Mouse (Mus musculus) cerebellum, adult (tissue): ENCODE measurements at regions not wholly inside any gene's neighbourhood (a gene's known extent, or its start where the extent isn't known, plus 50 kb on each side); places are given as distances from the start of the nearest gene placed in this dataset.

ENCODE experiments used
- ATAC-seq: cut with Nextera tagmentation; 2 replicates; pipeline ENCODE4 v1.9.2; 2017; ENCODE audit warnings: mild to moderate bottlenecking, moderate library complexity, mixed read lengths; ENCODE audit not compliant: insufficient number of reproducible peaks, low FRiP score, low TSS enrichment

GRCm38 (mm10) chr5:39181616-39182402, 305.2 kb upstream of the Clnk start:
- no peak for ATAC-seq

GRCm38 (mm10) chr5:39181028-39181427, 304.4 kb upstream of the Clnk start:
- peak; percentile 74 for ATAC-seq

- no peak for ATAC-seq
These were observed 301.3 kb upstream of the Clnk start for GRCm38 (mm10) chr5:39177891-39178290.

DNA sequence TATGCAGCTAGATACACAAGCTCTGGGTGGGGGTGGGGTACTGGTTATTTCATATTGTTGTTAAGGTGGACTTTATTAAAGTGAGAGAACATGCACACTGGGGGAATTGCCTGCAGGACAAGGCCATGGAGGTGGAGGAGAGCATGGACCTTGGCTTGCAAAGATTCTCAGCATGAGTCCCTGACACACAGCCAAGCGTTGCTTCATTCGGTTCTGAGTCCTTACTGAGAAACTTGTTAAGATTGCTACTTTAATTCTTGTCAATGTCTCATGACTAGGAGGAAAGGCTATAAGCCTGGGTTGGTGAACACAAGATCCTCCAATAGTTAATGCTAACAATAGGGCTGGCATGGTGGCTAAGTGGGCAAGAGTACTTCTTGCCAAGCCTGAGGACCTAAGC, 300.3 kb upstream of the Clnk start:
- ATAC-seq, result no peak

GRCm38 (mm10) chr5:39173491-39173890, 296.9 kb upstream of the Clnk start:
- peak; percentile 86 for ATAC-seq

DNA sequence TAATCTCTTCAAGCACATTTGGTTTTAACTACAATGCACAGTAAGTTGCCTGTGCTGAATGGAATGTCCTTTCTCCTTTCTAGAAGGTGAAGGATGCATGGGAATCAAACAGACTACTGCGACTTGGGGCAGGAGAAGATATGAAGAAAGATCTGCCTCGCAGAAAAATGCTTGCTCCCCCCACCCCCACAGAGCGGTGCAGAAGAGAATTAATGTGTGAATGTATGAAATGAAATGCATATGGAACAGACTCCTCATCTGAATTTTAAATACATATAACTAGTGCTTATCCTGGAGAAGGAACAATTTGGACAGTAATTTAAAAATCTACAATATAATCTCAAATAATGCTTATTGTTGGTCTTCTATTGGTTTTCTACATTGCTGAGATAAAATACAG, 283.0 kb upstream of the Clnk start:
- no peak for ATAC-seq

- no peak for ATAC-seq
These were observed 279.2 kb upstream of the Clnk start for GRCm38 (mm10) chr5:39155763-39156162.

- no peak for ATAC-seq
These were observed 276.7 kb upstream of the Clnk start for GRCm38 (mm10) chr5:39153291-39153794.

GRCm38 (mm10) chr5:39151917-39152316, 275.3 kb upstream of the Clnk start:
- no peak for ATAC-seq

DNA sequence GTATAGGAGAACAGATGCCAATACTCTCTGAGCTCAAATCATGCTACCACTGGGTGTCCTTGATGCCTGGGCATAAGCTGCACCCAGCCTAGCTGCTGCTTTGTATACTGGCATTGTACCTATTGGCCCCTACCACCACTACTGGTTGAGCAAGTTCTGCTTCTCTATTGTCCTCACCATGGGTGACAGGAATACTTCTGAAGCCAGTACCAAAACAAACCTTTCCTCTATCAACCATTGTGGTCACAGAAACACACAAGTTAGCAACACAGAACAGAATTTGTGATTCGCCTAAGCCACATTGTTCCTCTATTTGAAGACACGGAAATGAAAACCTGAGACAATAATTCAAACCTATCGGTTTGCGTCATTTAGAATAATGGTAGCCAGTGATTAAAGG, 274.3 kb upstream of the Clnk start:
- no peak for ATAC-seq

DNA sequence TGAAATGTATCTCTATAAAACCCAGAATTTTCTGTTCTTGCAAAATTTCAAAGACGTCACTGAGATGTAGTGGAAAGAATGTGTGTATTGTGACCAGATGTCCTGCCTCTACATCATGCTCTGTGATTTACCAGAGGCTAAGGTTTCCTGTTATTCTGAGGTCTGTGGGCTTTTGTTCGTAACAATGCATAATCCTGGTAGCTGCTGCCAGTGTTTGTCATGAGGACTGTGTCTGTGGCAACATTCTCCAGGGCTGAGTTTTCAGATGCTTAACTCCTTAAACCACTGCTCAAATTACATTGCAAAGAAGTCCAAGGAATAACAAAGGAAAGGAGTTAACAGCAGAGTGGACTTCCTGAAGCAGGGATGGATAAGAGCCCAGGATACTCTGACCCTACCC, 269.0 kb upstream of the Clnk start:
- no peak for ATAC-seq

DNA sequence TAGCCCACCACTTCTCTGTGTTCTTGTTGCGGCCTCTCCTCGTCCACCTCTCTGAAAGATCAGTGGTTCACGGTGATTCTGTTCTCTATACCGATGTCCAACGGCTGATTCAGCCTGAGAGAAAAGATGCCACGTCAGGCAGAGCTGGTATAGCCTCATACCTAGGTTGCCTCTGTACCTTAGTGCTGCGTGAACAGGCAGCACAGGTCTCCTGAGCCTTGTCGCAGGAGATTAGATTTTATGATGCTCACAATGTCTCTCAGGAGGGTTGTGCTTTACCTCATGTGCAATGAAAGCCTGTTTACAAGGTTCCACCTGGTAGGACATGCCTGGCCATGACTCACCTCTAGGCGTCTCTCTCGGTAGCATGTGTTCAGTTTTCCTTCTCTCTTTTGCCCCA, 267.6 kb upstream of the Clnk start:
- ATAC-seq, result no peak

DNA sequence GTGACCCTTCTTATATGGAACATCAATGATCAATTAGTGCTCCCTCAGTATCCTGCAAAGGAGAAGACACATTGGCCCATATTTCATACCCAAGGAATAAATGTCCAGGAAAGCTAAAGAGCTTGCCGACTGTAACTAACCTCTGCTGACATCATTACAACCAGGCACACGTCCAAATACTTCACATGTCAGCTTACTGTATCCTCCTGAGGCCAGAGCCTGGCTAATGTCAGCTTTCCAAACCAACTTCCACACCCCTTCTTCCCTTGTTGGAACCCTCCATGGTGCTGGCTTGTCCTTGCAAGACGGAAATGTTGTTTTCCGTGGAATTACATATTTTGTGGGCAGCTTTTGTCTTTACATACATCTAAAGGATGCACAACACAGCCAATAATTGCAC, 267.0 kb upstream of the Clnk start:
- ATAC-seq, result peak; percentile 69

- no peak for ATAC-seq
These were observed 261.8 kb upstream of the Clnk start for GRCm38 (mm10) chr5:39138375-39138774.

DNA sequence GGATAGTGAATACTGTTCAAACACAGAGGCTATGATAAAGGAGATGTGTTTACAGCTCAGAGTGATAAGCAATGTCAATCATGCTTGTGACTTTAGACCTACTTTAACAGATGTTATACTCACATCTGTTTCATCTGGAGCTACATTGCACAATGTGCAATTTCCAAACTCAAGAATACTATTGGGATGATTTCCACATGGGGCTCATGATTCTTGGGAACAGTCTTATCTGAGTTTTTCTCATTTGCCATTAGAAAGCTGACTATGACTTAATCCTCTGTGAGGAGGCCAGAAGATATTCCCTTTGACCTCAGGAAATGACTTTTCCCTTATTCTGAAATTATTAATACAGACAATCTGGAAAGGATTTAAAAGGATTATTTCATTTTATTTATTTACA, 252.3 kb upstream of the Clnk start:
- ATAC-seq, result no peak

DNA sequence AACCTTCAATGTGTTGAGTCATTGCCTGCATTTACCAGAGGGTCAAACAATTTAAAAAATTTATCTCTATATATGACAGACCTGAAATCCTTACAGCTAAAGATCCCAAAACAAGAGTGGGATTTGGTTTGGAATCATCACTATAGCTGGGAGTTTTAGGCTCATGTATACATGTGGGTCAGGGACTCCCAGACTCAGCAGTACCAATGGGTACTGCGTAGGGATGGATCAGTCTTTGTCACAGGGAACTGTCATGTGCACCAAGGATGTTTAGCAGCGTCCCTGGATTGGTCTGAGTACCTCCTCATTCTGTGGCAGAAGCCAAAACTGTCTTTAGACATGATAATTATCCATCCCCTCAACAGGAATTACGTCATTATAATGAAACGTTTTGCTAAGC, 250.2 kb upstream of the Clnk start:
- ATAC-seq, result no peak

DNA sequence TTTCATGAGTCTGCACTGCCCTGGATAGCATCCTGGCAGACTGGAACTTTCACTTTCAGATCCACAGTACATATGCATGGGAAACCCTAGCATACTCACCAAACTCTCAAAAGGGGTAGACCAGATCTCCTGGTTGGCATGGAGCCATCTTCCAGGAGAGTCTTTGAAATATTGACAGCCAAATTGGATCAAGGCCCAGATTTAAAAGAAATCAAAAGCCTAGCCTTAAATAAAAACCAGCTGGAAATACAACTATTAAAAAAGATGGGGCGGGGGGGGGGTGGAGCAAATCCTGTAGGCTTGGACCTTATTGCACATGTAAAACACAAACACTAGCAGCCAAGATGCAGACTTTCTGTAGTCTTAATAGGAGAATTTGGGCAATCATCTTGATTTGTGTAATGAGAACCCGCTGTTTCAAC, 249.7 kb upstream of the Clnk start:
- no peak for ATAC-seq

- no peak for ATAC-seq
These were observed 233.7 kb upstream of the Clnk start for GRCm38 (mm10) chr5:39110336-39110735.

- no peak for ATAC-seq
These were observed 232.9 kb upstream of the Clnk start for GRCm38 (mm10) chr5:39109526-39109925.

GRCm38 (mm10) chr5:39099113-39099512, 222.5 kb upstream of the Clnk start:
- ATAC-seq, result no peak

DNA sequence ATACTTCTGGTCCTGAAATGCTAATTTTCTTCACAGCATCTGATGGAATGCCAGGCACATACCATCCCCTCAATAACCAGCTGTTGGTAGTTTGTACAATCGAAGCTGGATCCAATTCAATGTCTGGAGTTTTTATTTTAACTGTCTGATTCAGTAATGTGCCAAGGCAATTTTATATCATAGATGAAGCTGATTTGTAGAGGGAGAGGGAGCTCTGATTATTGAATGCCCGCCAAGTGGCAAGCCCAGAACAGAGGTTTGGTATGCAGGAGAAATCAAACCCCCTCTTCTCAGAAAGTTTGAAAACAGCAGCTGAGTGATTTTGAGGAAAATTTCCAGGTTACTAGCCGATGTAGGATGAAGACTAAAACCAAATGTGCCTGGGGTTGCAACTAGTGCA, 218.3 kb upstream of the Clnk start:
- ATAC-seq, result no peak

GRCm38 (mm10) chr5:39076555-39077178, 200.1 kb upstream of the Clnk start:
- ATAC-seq, result peak; percentile 86
